Comparison of ENCODE assay signal across 16 mouse cellular contexts in genomic region chr6:73232152-73232584, GRCm38 (mm10). TPM values are rescaled to one million over a fixed set of nuclear protein-coding genes. Genes with fewer than 3 reads are reported as not detected.
A peak's percentile ranks its signal among the peaks of the same experiment; 100 is the strongest.
DNase-seq lines count a peak whose midpoint lies in the region; ATAC-seq and TF ChIP-seq lines count a peak whose summit lies in the region.
"Had no signal": no experiment of that assay in that cellular context is flagged by ENCODE, and none has a peak within 500 bp of the region (broad histone marks: within the 10 kb centered on the region; RNA-seq: fewer than 3 reads in every experiment).

No protein-coding gene starts in this region.

- no peak overlapping the region for H3K27ac ChIP-seq in heart, postnatal 0 days (ENCODE audit: low read depth)
- H3K27ac ChIP-seq in heart, embryonic 12.5 days (ENCODE audit: poor library complexity, severe bottlenecking) = no peak overlapping the region
- H3K27ac ChIP-seq in stomach, embryonic 15.5 days = peak overlapping the region; percentile 62; the same call in 1 of the 2 replicates
- H3K27ac ChIP-seq: embryonic facial prominence, embryonic 10.5 days; gastrocnemius, adult 2 months; heart, embryonic 15.5 days; midbrain, embryonic 15.5 days; neural tube, embryonic 13.5 days had no signal

- H3K27me3 ChIP-seq in heart, postnatal 0 days (ENCODE audit: control insufficient read depth, insufficient read depth, low read length) = no peaks in the 10 kb centered on the region
- H3K27me3 ChIP-seq in heart, embryonic 12.5 days (replicated peaks) = no peaks in the 10 kb centered on the region
- no peaks in the 10 kb centered on the region for H3K27me3 ChIP-seq in stomach, embryonic 15.5 days (replicated peaks)
- H3K27me3 ChIP-seq: heart, embryonic 15.5 days; midbrain, embryonic 15.5 days; neural tube, embryonic 13.5 days had no signal

- no peak for TF ChIP-seq EP300 in heart, postnatal 0 days (IDR thresholded peaks at IDR 0.05; ENCODE audit: low read depth)

- DNase-seq in heart, postnatal 0 days (ENCODE audit: low spot score) = no peak
- peak; percentile 92 for DNase-seq in kidney, adult 18-20 months
- DNase-seq in large intestine, adult 2 months (ENCODE audit: low read depth, low spot score) = peak; percentile 99
- DNase-seq in layer of hippocampus, adult 9-10 months (ENCODE audit: low spot score) = no peak
- no peak for DNase-seq in natural killer cell, adult 2 months (ENCODE audit: low spot score in 2 of 2)
- DNase-seq in testis, postnatal 10 days (ENCODE audit: low spot score) = no peak
- DNase-seq: cerebellum, adult 9-11 months; gastrocnemius, adult 2 months; lung, embryonic 14.5 days had no signal

- H3K9me3 ChIP-seq in heart, postnatal 0 days (replicated peaks; ENCODE audit: control insufficient read depth, low read length) = 0 out of 2 replicates have a peak, but pooled peaks cover 4% of the 10 kb centered on the region
- H3K9me3 ChIP-seq in heart, embryonic 12.5 days (replicated peaks) = no peaks in the 10 kb centered on the region
- H3K9me3 ChIP-seq in stomach, embryonic 15.5 days = no peaks in the 10 kb centered on the region
- H3K9me3 ChIP-seq: embryonic facial prominence, embryonic 10.5 days; heart, embryonic 15.5 days; midbrain, embryonic 15.5 days; neural tube, embryonic 13.5 days had no signal

- no peak overlapping the region for H3K9ac ChIP-seq in heart, postnatal 0 days (replicated peaks; ENCODE audit: low read depth, low read length)
- H3K9ac ChIP-seq in heart, embryonic 12.5 days = no peak overlapping the region
- H3K9ac ChIP-seq in stomach, embryonic 15.5 days = no peak overlapping the region
- H3K9ac ChIP-seq: heart, embryonic 15.5 days; lung, embryonic 14.5 days; midbrain, embryonic 15.5 days; neural tube, embryonic 13.5 days had no signal

- no peak for TF ChIP-seq CTCF in heart, postnatal 0 days (IDR thresholded peaks at IDR 0.05; ENCODE audit: low read depth)

- H3K4me3 ChIP-seq in heart, postnatal 0 days (ENCODE audit: low read depth, low read length) = no peak overlapping the region
- H3K4me3 ChIP-seq in heart, embryonic 12.5 days = no peak overlapping the region
- H3K4me3 ChIP-seq in stomach, embryonic 15.5 days (replicated peaks) = 0 out of 2 replicates have a peak overlapping the region, but pooled peaks have one; percentile 12
- H3K4me3 ChIP-seq: embryonic facial prominence, embryonic 10.5 days; gastrocnemius, adult 2 months; heart, embryonic 15.5 days; midbrain, embryonic 15.5 days; neural tube, embryonic 13.5 days had no signal

- WGBS in heart, postnatal 0 days = 77% methylated on average over 12 of the region's 12 CpGs
- 82% methylated on average over 12 of the region's 12 CpGs for WGBS in heart, embryonic 12.5 days
- WGBS in large intestine, adult 2 months = 28% methylated on average over 12 of the region's 12 CpGs
- 63% methylated on average over 12 of the region's 12 CpGs for WGBS in stomach, embryonic 15.5 days

- 0 out of 2 replicates have a peak, but pooled peaks have one; percentile 22 for ATAC-seq in heart, postnatal 0 days (ENCODE audit: insufficient read depth, low read depth)
- ATAC-seq in heart, embryonic 12.5 days (ENCODE audit: insufficient number of reproducible peaks, low FRiP score) = no peak
- peak; percentile 83 for ATAC-seq in stomach, embryonic 15.5 days (ENCODE audit: insufficient read depth, low FRiP score, low read depth)
- ATAC-seq: midbrain, embryonic 15.5 days had no signal

- no peaks in the 10 kb centered on the region for H3K4me1 ChIP-seq in heart, postnatal 0 days (ENCODE audit: control insufficient read depth, insufficient read depth)
- no peaks in the 10 kb centered on the region for H3K4me1 ChIP-seq in heart, embryonic 12.5 days (replicated peaks)
- no peaks in the 10 kb centered on the region for H3K4me1 ChIP-seq in stomach, embryonic 15.5 days
- H3K4me1 ChIP-seq: heart, embryonic 15.5 days; midbrain, embryonic 15.5 days; neural tube, embryonic 13.5 days had no signal

- no peak overlapping the region for H3K4me2 ChIP-seq in heart, postnatal 0 days (ENCODE audit: low read depth, low read length)
- H3K4me2 ChIP-seq in heart, embryonic 12.5 days = no peak overlapping the region
- peak overlapping the region; percentile 25; the same call in 1 of the 2 replicates for H3K4me2 ChIP-seq in stomach, embryonic 15.5 days
- H3K4me2 ChIP-seq: heart, embryonic 15.5 days; lung, embryonic 14.5 days; midbrain, embryonic 15.5 days; neural tube, embryonic 13.5 days had no signal

- no peaks in the 10 kb centered on the region for H3K36me3 ChIP-seq in heart, postnatal 0 days (replicated peaks; ENCODE audit: control insufficient read depth, insufficient read depth, low read length)
- H3K36me3 ChIP-seq in heart, embryonic 12.5 days = no peaks in the 10 kb centered on the region
- H3K36me3 ChIP-seq in stomach, embryonic 15.5 days = no peaks in the 10 kb centered on the region
- H3K36me3 ChIP-seq: embryonic facial prominence, embryonic 10.5 days; G1E; heart, embryonic 15.5 days; midbrain, embryonic 15.5 days; neural tube, embryonic 13.5 days had no signal

RNA-seq across cellular contexts. Expression of gene Dnah6, which starts 10.7 kb away (rescaled TPM):
- total RNA-seq in heart, postnatal 0 days (2014; rRNA removed; ENCODE audit: low replicate concordance) = 0.39 TPM in 1 of 2 replicates, not detected in the other
- polyA plus RNA-seq in heart, postnatal 0 days (2015; fragmentation: Nextera tagmentation; extraction: Ambion mirVana) = 0.11 and 0.12 TPM in 2 replicates
- 0.04 and 0.06 TPM in 2 replicates for polyA plus RNA-seq in heart, embryonic 12.5 days (2016; fragmentation: Nextera tagmentation; extraction: Ambion mirVana)
- 0.04 and 0.05 TPM in 2 replicates for polyA plus RNA-seq in large intestine, adult 2 months (2012; rRNA removed)
- polyA plus RNA-seq in stomach, embryonic 15.5 days (2015; fragmentation: Nextera tagmentation; extraction: Ambion mirVana) = 0.05 and 0.06 TPM in 2 replicates

RNA-seq across cellular contexts. Expression of gene Suclg1, which starts 16.0 kb away (rescaled TPM):
- 149 and 219 TPM in 2 replicates for total RNA-seq in heart, postnatal 0 days (2014; rRNA removed; ENCODE audit: low replicate concordance)
- polyA plus RNA-seq in heart, postnatal 0 days (2015; fragmentation: Nextera tagmentation; extraction: Ambion mirVana) = 554 and 572 TPM in 2 replicates
- 240 and 261 TPM in 2 replicates for polyA plus RNA-seq in heart, embryonic 12.5 days (2016; fragmentation: Nextera tagmentation; extraction: Ambion mirVana)
- 183 and 189 TPM in 2 replicates for polyA plus RNA-seq in large intestine, adult 2 months (2012; rRNA removed)
- polyA plus RNA-seq in stomach, embryonic 15.5 days (2015; fragmentation: Nextera tagmentation; extraction: Ambion mirVana) = 196 and 227 TPM in 2 replicates

Comparison
In these comparisons a context has a peak if more than half of its experiments do, and no peak if none do; other contexts are left out.
1. DNase-seq: peak in kidney, adult 18-20 months (single experiment) and large intestine, adult 2 months (single experiment); none in heart, postnatal 0 days (single experiment), layer of hippocampus, adult 9-10 months (single experiment), natural killer cell, adult 2 months (0 of 2) and testis, postnatal 10 days (single experiment).